Mouse (Mus musculus) midbrain, embryonic 11.5 days (tissue): Measurements from ENCODE around the gene Plin4. TPM values are rescaled to one million over a fixed set of nuclear protein-coding genes. Genes with fewer than 3 reads are reported as not detected.

Experiments
- ATAC-seq: fragments of 200-750 bp; cut with Nextera tagmentation; 2 replicates; pipeline ENCODE4 v1.8.0; 2017; ENCODE audit warnings: moderate TSS enrichment, moderate library complexity; ENCODE audit not compliant: low FRiP score
- DNase-seq: peaks from one replicate; pipeline ENCODE4 v3.0.0; 2015; ENCODE audit warnings: low spot score; ENCODE audit errors: missing footprints
- H3K27ac ChIP-seq: fragments of 300-500 bp; sonication (generic); 2 replicates; pipeline ENCODE4 v1.5.1; 2014; ENCODE audit warnings: low read depth, low read length
- H3K27me3 ChIP-seq: fragments of 300-500 bp; sonication (generic); 2 replicates; pipeline ENCODE4 v1.6.1; 2014; ENCODE audit warnings: mild to moderate bottlenecking, low read length, moderate library complexity, mixed read lengths; ENCODE audit not compliant: control insufficient read depth, insufficient read depth
- H3K36me3 ChIP-seq: fragments of 300-500 bp; sonication (generic); 2 replicates; pipeline ENCODE4 v1.6.1; 2014; ENCODE audit warnings: mild to moderate bottlenecking, low read length, moderate library complexity, mixed read lengths; ENCODE audit not compliant: control insufficient read depth, insufficient read depth
- H3K4me1 ChIP-seq: fragments of 300-500 bp; sonication (generic); 2 replicates; pipeline ENCODE4 v1.6.1; 2014; ENCODE audit warnings: low read length; ENCODE audit not compliant: control insufficient read depth, insufficient read depth
- H3K4me2 ChIP-seq: fragments of 300-500 bp; sonication (generic); 2 replicates; pipeline ENCODE4 v1.6.1; 2014; ENCODE audit warnings: mild to moderate bottlenecking, moderate library complexity
- H3K4me3 ChIP-seq: fragments of 300-500 bp; sonication (generic); 2 replicates; pipeline ENCODE4 v1.5.1; 2014; ENCODE audit warnings: low read depth, low read length
- H3K9ac ChIP-seq: fragments of 300-500 bp; sonication (generic); 2 replicates; pipeline ENCODE4 v1.6.1; 2014; ENCODE audit warnings: low read length
- H3K9me3 ChIP-seq: fragments of 300-500 bp; sonication (generic); 2 replicates; pipeline ENCODE4 v1.6.1; 2016; ENCODE audit warnings: low read length; ENCODE audit not compliant: control insufficient read depth
- WGBS: fragments of 180-500 bp; shearing (Covaris S2); extraction: QIAGEN DNeasy Blood & Tissue Kit; methylation state at CpG from one replicate; pipeline ENCODE4 v1.1.7; 2014; 5-methylcytosine and 5-hydroxymethylcytosine counted together
- polyA plus RNA-seq: library from polyadenylated mRNA; unstranded; fragments of >200 nt; fragmentation: Nextera tagmentation; extraction: Ambion mirVana; gene quantifications from 2 replicates; pipeline ENCODE4 v1.2.1, GENCODE M21; 2014

The Plin4 gene
- polyA plus RNA-seq, 1 experiment from 2014 or later: 0.05 TPM

- peaks cover 37% of the 10 kb centered on the region for H3K27me3 ChIP-seq
These were observed 32.4 kb upstream of the Plin4 start for GRCm38 (mm10) chr17:56141702-56142605.

GRCm38 (mm10) chr17:56139858-56140595 is 30.4 kb upstream of the Plin4 start, which contains the start of gene Sema6b:
TSS of gene Sema6b (minus strand) at chr17:56140343.
- no peaks in the 10 kb centered on the region for H3K9me3 ChIP-seq
- H3K36me3 ChIP-seq: no peaks in the 10 kb centered on the region
- peak within 1 kb of the TSS; percentile 25; the same call in 1 of the 2 replicates for H3K27ac ChIP-seq
- peaks cover 22% of the 10 kb centered on the region for H3K4me1 ChIP-seq
- DNase-seq (peak; percentile 97), ATAC-seq (peak; percentile 47)
- peak within 1 kb of the TSS; percentile 96 for H3K4me2 ChIP-seq
- peak within 1 kb of the TSS; percentile 67 for H3K4me3 ChIP-seq
- whole genome bisulfite sequencing: 1% methylated on average over 74 of the region's 79 CpGs
- peaks cover 37% of the 10 kb centered on the region for H3K27me3 ChIP-seq
- H3K9ac ChIP-seq: peak within 1 kb of the TSS; percentile 69

More at GRCm38 (mm10) chr17:56141702-56142605, 32.4 kb upstream of the Plin4 start:
- Histone ChIP-seq H3K9me3 (no peaks in the 10 kb centered on the region), H3K36me3 (no peaks in the 10 kb centered on the region), H3K9ac (peak overlapping the region; percentile 24; the same call in 1 of the 2 replicates), H3K4me2 (peak overlapping the region; percentile 43), H3K27ac (no peak overlapping the region), H3K4me1 (peaks cover 22% of the 10 kb centered on the region), H3K4me3 (peak overlapping the region; percentile 31)
- WGBS: 2% methylated on average over 44 of the region's 47 CpGs
- peak; percentile 70 for ATAC-seq
- DNase-seq: peak; percentile 97

DNA sequence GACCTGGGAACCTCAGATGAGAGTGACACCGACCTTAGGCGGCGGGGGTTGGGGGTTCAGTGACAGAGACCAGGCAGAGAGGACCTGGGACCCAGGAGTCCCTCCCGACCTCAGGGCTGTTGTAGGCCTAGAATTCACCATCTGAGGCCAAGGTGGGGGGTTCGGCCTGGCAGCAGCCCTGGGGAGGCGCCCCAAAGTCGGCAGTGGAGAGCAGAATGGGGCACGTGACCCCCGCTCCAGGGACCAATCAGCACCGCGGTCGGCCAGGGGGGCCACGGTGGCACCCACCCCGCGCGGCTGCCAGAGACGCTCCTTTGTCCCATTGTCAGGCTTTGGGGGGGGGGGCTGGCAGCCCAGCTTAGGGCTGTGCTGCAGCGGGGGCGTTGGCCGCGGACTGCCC is 29.8 kb upstream of the Plin4 start:
- Histone ChIP-seq H3K36me3 (no peaks in the 10 kb centered on the region), H3K27me3 (peaks cover 37% of the 10 kb centered on the region), H3K27ac (no peak overlapping the region), H3K9ac (peak overlapping the region; percentile 69), H3K4me3 (peak overlapping the region; percentile 67), H3K4me2 (peak overlapping the region; percentile 96), H3K4me1 (peaks cover 26% of the 10 kb centered on the region), H3K9me3 (no peaks in the 10 kb centered on the region)
- WGBS: 3% methylated on average over 20 of the region's 21 CpGs
- ATAC-seq (peak; percentile 25; the same call in 1 of the 2 replicates), DNase-seq (no peak)

DNA sequence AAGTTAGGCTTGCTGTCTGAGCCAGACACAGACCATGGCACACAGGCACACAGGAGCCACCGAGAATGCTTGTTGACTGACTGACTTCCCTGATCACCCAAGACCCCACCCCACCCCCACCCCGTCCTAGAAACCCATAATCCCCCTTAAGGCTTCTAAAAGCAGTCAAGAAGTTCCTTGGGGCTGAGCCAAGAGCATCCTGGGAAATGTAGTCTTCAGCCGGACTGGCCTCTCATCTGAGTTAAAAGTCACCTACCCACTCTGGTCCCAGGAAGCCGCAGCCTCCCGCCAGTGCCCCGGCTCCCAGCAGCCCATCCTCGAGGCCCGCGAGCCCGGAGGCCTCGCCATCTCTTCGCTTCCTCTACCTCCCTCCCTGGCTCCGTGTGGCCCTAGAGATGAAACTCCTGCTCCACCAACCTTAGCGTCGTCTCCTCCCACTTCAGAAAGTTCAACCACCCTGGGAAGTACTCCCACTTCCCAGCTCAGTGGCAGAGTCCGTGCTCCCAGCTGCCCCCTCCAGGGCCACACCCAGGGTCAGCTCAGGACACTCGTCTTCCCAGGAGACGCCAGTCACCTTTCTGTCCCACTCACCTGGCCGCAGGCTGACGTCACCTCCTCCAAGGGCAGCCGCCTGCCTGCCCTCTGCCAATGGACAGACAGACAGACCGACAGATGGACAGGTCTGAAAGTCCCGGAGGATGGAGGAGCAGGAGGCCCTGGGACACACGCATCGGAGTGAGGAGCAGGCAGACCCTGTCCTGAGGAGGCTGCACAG is 28.4 kb upstream of the Plin4 start:
- Histone ChIP-seq H3K27ac (no peak overlapping the region), H3K36me3 (no peaks in the 10 kb centered on the region), H3K4me1 (peaks cover 32% of the 10 kb centered on the region), H3K27me3 (peaks cover 35% of the 10 kb centered on the region), H3K4me2 (peak overlapping the region; percentile 21; the same call in 1 of the 2 replicates), H3K9ac (peak overlapping the region; percentile 1; the same call in 1 of the 2 replicates), H3K9me3 (no peaks in the 10 kb centered on the region), H3K4me3 (no peak overlapping the region)
- 16% methylated on average over 25 of the region's 25 CpGs for WGBS
- DNase-seq (no peak), ATAC-seq (no peak)

DNA sequence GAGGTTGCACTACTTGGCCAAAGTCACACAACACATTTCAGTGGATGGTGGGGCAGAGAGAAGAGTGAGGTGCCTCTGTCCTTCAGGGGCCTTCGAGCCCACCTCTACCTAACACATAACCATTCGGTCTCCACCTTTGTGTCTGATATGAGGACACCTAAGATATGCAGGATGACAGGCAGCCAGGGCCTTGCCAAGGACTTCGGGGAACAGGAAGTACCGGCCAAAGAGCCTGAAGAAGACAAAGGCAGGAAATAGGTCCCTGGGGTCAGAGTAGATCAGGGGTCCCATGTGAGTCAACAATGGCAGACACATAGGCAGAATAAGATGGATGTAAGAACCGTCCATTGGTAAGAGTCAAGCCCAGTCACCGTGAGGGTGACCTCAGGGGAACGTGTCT is 27.0 kb upstream of the Plin4 start:
- H3K27ac ChIP-seq: no peak overlapping the region
- H3K4me1 ChIP-seq: peaks cover 24% of the 10 kb centered on the region
- WGBS: 81% methylated on average over 7 of the region's 7 CpGs
- no peak overlapping the region for H3K4me3 ChIP-seq
- H3K9me3 ChIP-seq: no peaks in the 10 kb centered on the region
- ATAC-seq (no peak), DNase-seq (no peak)
- no peak overlapping the region for H3K9ac ChIP-seq
- peaks cover 33% of the 10 kb centered on the region for H3K27me3 ChIP-seq
- H3K36me3 ChIP-seq: no peaks in the 10 kb centered on the region
- no peak overlapping the region for H3K4me2 ChIP-seq

DNA sequence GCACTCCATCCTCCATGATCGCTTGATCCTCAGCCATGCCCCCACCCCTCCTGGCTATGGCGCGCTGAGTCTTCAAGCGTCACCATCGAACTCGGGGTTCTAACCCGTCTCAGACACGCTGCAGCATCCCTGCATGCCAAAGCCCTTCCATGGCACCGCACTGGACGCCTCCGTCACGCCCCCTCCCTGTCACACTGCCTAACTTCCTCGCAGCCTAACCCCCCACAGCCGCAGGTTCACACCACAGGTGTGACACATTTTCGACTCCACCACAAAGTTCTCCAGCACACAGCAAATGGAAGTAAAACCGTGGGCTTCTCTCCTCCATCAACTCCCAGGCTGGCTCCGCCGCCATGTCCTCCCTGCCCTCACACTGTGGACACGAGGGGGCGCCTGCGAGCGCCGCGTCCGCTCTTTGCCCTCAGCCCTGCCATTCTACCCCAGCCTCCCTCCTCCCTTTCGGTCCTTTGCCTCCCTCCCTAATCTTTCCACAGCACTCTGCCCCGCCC is 24.9 kb upstream of the Plin4 start:
- peak overlapping the region; percentile 47 for H3K4me2 ChIP-seq
- H3K4me3 ChIP-seq: no peak overlapping the region
- under 1% methylated on average over 27 of the region's 27 CpGs for WGBS
- H3K9me3 ChIP-seq: no peaks in the 10 kb centered on the region
- DNase-seq (peak; percentile 96), ATAC-seq (peak; percentile 34)
- H3K36me3 ChIP-seq: no peaks in the 10 kb centered on the region
- no peak overlapping the region for H3K9ac ChIP-seq
- peaks cover 20% of the 10 kb centered on the region for H3K4me1 ChIP-seq
- H3K27me3 ChIP-seq: peaks cover 15% of the 10 kb centered on the region
- no peak overlapping the region for H3K27ac ChIP-seq

DNA sequence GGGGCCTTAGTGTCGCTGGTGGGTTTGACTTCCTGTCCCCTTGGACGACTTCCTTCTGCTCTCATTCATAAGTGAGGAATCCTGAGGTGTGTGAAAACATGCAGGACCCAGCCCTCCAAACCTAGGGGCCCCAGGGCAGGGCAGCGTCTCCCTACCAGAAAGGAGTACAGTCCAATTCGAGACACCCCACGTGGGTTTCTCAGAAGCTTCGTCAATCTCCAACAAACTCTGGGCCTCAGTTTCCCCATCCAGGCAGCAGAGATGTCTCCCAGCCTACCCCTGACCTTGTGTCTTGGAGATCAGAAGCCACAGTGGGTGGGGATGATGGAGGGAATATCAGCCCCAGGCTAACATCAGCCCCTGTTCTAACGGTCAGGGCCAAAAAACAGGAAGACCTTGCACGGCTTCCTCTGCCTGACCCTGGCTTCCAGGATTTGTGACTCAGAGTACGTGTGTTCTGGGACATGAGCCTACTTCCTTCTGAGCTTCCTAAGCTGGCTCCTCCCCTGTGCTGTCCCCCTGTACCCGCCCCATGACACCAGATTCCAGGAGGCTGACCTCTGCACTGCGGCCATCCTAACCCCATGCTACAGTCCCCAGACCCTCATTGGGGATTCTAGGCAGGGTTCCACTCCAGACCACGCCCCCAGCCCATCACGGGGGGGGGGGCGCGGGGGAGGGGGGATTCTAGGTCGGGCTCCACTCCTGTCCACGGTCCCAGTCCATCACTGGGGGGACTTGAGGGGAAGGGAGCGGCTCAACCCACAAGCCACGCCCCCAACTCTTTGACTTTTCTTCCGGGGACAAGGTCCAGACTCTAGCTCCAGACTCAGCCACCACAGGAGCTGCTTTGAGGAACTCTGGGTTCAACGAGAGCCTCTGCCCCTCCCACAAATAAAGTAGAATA is 24.1 kb upstream of the Plin4 start:
- 22% methylated on average over 18 of the region's 21 CpGs for WGBS
- peaks cover 16% of the 10 kb centered on the region for H3K4me1 ChIP-seq
- H3K4me2 ChIP-seq: peak overlapping the region; percentile 47
- H3K9me3 ChIP-seq: no peaks in the 10 kb centered on the region
- no peak overlapping the region for H3K27ac ChIP-seq
- peak; percentile 35 for ATAC-seq
- no peak overlapping the region for H3K9ac ChIP-seq
- H3K36me3 ChIP-seq: no peaks in the 10 kb centered on the region
- DNase-seq: no peak
- H3K27me3 ChIP-seq: peaks cover 7% of the 10 kb centered on the region
- no peak overlapping the region for H3K4me3 ChIP-seq

DNA sequence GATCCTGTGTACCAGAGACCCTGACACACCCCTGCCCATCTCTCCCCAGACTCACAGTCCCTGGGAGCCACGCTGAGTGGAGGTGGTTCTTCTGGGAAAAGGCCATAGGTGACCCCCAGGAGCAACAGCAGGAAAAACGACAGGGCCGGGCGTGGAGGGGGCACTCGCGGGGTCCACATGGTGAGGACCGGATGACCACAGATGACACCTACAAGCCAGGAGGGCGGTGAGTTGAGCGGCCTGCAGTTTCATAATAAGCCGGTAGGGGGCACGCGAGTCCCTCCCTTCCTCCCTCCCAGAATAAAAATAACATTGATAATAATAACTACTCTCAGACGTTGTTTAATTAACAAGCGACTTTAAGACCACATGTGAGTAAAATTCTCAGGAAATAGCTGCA is 23.1 kb upstream of the Plin4 start:
- ATAC-seq (peak; percentile 16; the same call in 1 of the 2 replicates), DNase-seq (peak; percentile 98)
- Histone ChIP-seq H3K4me2 (no peak overlapping the region), H3K9me3 (no peaks in the 10 kb centered on the region), H3K9ac (no peak overlapping the region), H3K36me3 (no peaks in the 10 kb centered on the region), H3K27ac (no peak overlapping the region), H3K4me1 (peaks cover 10% of the 10 kb centered on the region), H3K4me3 (no peak overlapping the region), H3K27me3 (no peaks in the 10 kb centered on the region; the same call in 1 of the 2 replicates)
- 4% methylated on average over 14 of the region's 14 CpGs for WGBS
